Mouse (Mus musculus) kidney, embryonic 14.5 days (tissue): ENCODE measurements around the gene Dgkd. TPM values are rescaled to one million over a fixed set of nuclear protein-coding genes. Genes with fewer than 3 reads are reported as not detected.
A peak's percentile ranks its signal among the peaks of the same experiment; 100 is the strongest.

ENCODE experiments used
- ATAC-seq: fragments of 200-750 bp; cut with Nextera tagmentation; 2 replicates; pipeline ENCODE4 v1.8.0; 2017; ENCODE audit warnings: moderate number of reproducible peaks, mild to moderate bottlenecking, moderate TSS enrichment, moderate library complexity; ENCODE audit not compliant: low FRiP score, low TSS enrichment
- H3K27ac ChIP-seq: fragments of 300-500 bp; sonication (generic); 2 replicates; pipeline ENCODE4 v1.5.1; 2014; ENCODE audit warnings: low read depth, mild to moderate bottlenecking, low read length, moderate library complexity, mixed read lengths
- H3K27me3 ChIP-seq: fragments of 300-500 bp; sonication (generic); 2 replicates; pipeline ENCODE4 v1.6.1; 2014; ENCODE audit warnings: mild to moderate bottlenecking, low read length; ENCODE audit not compliant: control insufficient read depth, insufficient read depth
- H3K36me3 ChIP-seq: fragments of 300-500 bp; sonication (generic); 2 replicates; pipeline ENCODE4 v1.6.1; 2014; ENCODE audit warnings: low read length, mixed read lengths; ENCODE audit not compliant: control insufficient read depth, insufficient read depth
- H3K4me1 ChIP-seq: fragments of 300-500 bp; sonication (generic); 2 replicates; pipeline ENCODE4 v1.6.1; 2014; ENCODE audit warnings: low read length, mixed read lengths; ENCODE audit not compliant: control insufficient read depth, insufficient read depth
- H3K4me2 ChIP-seq: fragments of 300-500 bp; sonication (generic); replicated peaks from 2 replicates; pipeline ENCODE4 v1.6.1; 2014; ENCODE audit warnings: low read depth, mild to moderate bottlenecking, low read length
- H3K4me3 ChIP-seq: fragments of 300-500 bp; sonication (generic); 2 replicates; pipeline ENCODE4 v1.5.1; 2014; ENCODE audit warnings: mild to moderate bottlenecking, low read length
- H3K9ac ChIP-seq: fragments of 300-500 bp; sonication (generic); 2 replicates; pipeline ENCODE4 v1.6.1; 2014; ENCODE audit warnings: low read depth, mild to moderate bottlenecking, low read length, moderate library complexity
- H3K9me3 ChIP-seq: fragments of 300-500 bp; sonication (generic); 2 replicates; pipeline ENCODE4 v1.6.1; 2016; ENCODE audit warnings: low read length; ENCODE audit not compliant: control insufficient read depth
- WGBS: fragments of 180-500 bp; shearing (Covaris S2); extraction: QIAGEN DNeasy Blood & Tissue Kit; methylation state at CpG from one replicate; pipeline ENCODE4 v1.1.7; 2014; 5-methylcytosine and 5-hydroxymethylcytosine counted together
- polyA plus RNA-seq: library from polyadenylated mRNA; unstranded; fragments of >200 nt; fragmentation: Nextera tagmentation; extraction: Ambion mirVana; gene quantifications from 2 replicates; pipeline ENCODE4 v1.2.1, GENCODE M21; 2014

The Dgkd gene
- polyA plus RNA-seq, 1 experiment from 2014 or later = 32.6 TPM

- Histone ChIP-seq H3K36me3 (no peaks in the 10 kb centered on the region; the same call in 1 of the 2 replicates), H3K27ac (no peak overlapping the region), H3K9me3 (no peaks in the 10 kb centered on the region), H3K4me2 (no peak overlapping the region), H3K4me3 (no peak overlapping the region), H3K27me3 (no peaks in the 10 kb centered on the region), H3K9ac (no peak overlapping the region), H3K4me1 (peaks cover 20% of the 10 kb centered on the region)
- WGBS = 97% methylated on average over 1 of the region's 1 CpGs
- no peak for ATAC-seq
Observed at GRCm38 (mm10) chr1:87876065-87876464, 23.0 kb downstream of the Dgkd start.

DNA sequence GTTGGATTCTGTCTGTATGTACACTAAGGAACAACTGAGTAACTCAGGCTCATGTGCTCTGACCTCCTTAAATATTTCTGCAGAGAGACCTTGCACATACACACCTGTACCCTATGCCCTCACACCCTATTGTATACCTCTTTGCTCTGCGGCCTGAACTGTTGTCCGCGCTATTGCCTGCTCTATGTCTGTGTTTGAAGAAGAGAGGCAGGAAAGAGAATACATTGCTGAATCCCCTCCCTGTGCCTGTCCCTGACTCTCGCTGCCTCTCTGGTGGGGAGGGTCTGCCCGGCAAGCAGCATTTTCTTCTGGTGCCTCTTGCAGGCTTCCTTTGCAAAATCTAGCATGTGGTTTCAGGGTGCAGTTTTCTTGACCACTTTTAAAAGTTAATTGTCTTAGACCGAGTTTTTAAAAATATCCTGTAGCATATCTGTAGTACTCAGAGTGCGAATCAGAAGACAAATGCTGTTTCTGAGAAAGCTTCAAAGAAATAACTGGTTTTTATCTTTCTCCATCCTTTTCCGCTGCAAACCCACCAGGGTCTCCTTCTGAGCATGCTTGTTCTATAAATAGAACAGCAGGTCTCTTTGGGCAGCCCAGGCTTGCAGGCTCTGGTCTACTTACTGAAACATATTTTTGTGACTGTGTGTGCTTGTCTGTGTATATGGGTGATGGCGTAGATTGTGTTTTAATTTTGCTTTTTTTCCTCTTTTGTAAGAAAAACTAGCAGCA lies 24.6 kb downstream of the Dgkd start:
- Histone ChIP-seq H3K27ac (no peak overlapping the region; the same call in 1 of the 2 replicates), H3K4me2 (no peak overlapping the region)
- 75% methylated on average over 9 of the region's 9 CpGs for WGBS

GRCm38 (mm10) chr1:87879034-87879433 lies 25.9 kb downstream of the Dgkd start:
- peaks cover 16% of the 10 kb centered on the region; the same call in 1 of the 2 replicates for H3K36me3 ChIP-seq
- WGBS = 84% methylated on average over 3 of the region's 3 CpGs
- H3K9me3 ChIP-seq = no peaks in the 10 kb centered on the region
- H3K27me3 ChIP-seq = no peaks in the 10 kb centered on the region
- no peak overlapping the region for H3K4me3 ChIP-seq
- H3K4me2 ChIP-seq = no peak overlapping the region
- H3K9ac ChIP-seq = no peak overlapping the region
- H3K27ac ChIP-seq = no peak overlapping the region
- H3K4me1 ChIP-seq = peaks cover 17% of the 10 kb centered on the region
- no peak for ATAC-seq

More for the DNA sequence above, 24.6 kb downstream of the Dgkd start:
- Histone ChIP-seq H3K27me3 (no peaks in the 10 kb centered on the region), H3K9me3 (no peaks in the 10 kb centered on the region), H3K4me3 (no peak overlapping the region), H3K9ac (no peak overlapping the region), H3K36me3 (peaks cover 5% of the 10 kb centered on the region; the same call in 1 of the 2 replicates), H3K4me1 (peaks cover 17% of the 10 kb centered on the region)
- no peak for ATAC-seq

GRCm38 (mm10) chr1:87879494-87880325 lies 26.6 kb downstream of the Dgkd start:
- H3K36me3 ChIP-seq = peaks cover 20% of the 10 kb centered on the region; the same call in 1 of the 2 replicates
- peak; percentile 87 for ATAC-seq
- no peak overlapping the region for H3K4me3 ChIP-seq
- H3K27ac ChIP-seq = peak overlapping the region; percentile 64
- no peak overlapping the region for H3K9ac ChIP-seq
- H3K4me1 ChIP-seq = peaks cover 17% of the 10 kb centered on the region
- no peak overlapping the region for H3K4me2 ChIP-seq
- no peaks in the 10 kb centered on the region for H3K27me3 ChIP-seq
- 42% methylated on average over 3 of the region's 3 CpGs for WGBS
- H3K9me3 ChIP-seq = no peaks in the 10 kb centered on the region

DNA sequence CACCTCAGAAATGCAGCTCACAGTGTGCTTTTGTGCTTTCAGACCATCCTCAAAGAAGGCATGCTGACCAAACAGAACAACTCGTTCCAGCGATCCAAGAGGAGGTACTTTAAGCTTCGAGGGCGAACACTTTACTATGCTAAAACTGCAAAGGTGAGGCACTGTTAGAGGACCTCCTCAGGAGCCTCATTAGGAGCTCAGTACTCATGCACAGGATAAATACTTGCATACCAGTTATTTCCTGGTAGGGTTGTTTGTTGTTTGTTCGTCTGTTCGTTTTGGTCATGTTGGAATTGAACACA lies 27.2 kb downstream of the Dgkd start:
- H3K4me1 ChIP-seq = peaks cover 17% of the 10 kb centered on the region
- no peak overlapping the region for H3K9ac ChIP-seq
- no peak overlapping the region for H3K4me3 ChIP-seq
- no peaks in the 10 kb centered on the region for H3K9me3 ChIP-seq
- peak overlapping the region; percentile 64 for H3K27ac ChIP-seq
- no peak for ATAC-seq
- H3K27me3 ChIP-seq = no peaks in the 10 kb centered on the region
- peaks cover 20% of the 10 kb centered on the region; the same call in 1 of the 2 replicates for H3K36me3 ChIP-seq
- WGBS = 88% methylated on average over 6 of the region's 6 CpGs
- H3K4me2 ChIP-seq = no peak overlapping the region

GRCm38 (mm10) chr1:87880856-87881255 lies 27.8 kb downstream of the Dgkd start:
- Histone ChIP-seq H3K4me1 (peaks cover 17% of the 10 kb centered on the region), H3K27ac (peak overlapping the region; percentile 26; the same call in 1 of the 2 replicates)
- no peak for ATAC-seq

DNA sequence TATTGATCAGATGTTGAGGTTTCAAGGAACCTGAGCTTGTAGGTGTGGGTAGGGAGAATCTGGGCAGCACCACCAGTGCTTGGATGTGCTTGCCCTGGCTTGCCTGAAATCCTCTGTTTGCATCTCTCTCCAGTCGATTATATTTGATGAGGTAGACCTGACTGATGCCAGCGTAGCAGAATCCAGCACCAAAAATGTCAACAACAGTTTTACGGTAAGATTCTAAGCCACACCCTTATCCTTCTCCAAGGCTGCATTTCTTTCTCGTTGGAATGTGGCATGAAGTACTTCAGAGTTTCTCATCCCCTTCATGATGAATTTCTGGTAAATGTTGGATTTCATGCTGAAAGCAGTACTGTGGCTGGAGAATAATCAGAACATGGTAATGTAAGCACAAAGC lies 28.6 kb downstream of the Dgkd start:
- Histone ChIP-seq H3K4me2 (no peak overlapping the region), H3K9me3 (no peaks in the 10 kb centered on the region), H3K4me3 (no peak overlapping the region), H3K27ac (no peak overlapping the region), H3K9ac (no peak overlapping the region), H3K36me3 (peaks cover 20% of the 10 kb centered on the region; the same call in 1 of the 2 replicates), H3K27me3 (no peaks in the 10 kb centered on the region), H3K4me1 (peaks cover 17% of the 10 kb centered on the region)
- no peak for ATAC-seq
- WGBS = 87% methylated on average over 4 of the region's 4 CpGs

More at GRCm38 (mm10) chr1:87880856-87881255, 27.8 kb downstream of the Dgkd start:
- Histone ChIP-seq H3K4me3 (no peak overlapping the region), H3K9ac (no peak overlapping the region), H3K4me2 (no peak overlapping the region), H3K36me3 (peaks cover 20% of the 10 kb centered on the region; the same call in 1 of the 2 replicates), H3K9me3 (no peaks in the 10 kb centered on the region), H3K27me3 (no peaks in the 10 kb centered on the region)
- WGBS = 42% methylated on average over 2 of the region's 2 CpGs

GRCm38 (mm10) chr1:87882554-87882953 lies 29.5 kb downstream of the Dgkd start:
- Histone ChIP-seq H3K36me3 (peaks cover 20% of the 10 kb centered on the region; the same call in 1 of the 2 replicates), H3K9ac (no peak overlapping the region), H3K4me1 (peaks cover 15% of the 10 kb centered on the region), H3K27me3 (no peaks in the 10 kb centered on the region), H3K4me3 (no peak overlapping the region), H3K4me2 (no peak overlapping the region), H3K27ac (no peak overlapping the region), H3K9me3 (no peaks in the 10 kb centered on the region)
- ATAC-seq = no peak

- Histone ChIP-seq H3K36me3 (no peaks in the 10 kb centered on the region), H3K9ac (no peak overlapping the region), H3K9me3 (no peaks in the 10 kb centered on the region), H3K27me3 (no peaks in the 10 kb centered on the region), H3K4me1 (no peaks in the 10 kb centered on the region), H3K4me2 (no peak overlapping the region), H3K27ac (no peak overlapping the region), H3K4me3 (no peak overlapping the region)
- 54% methylated on average over 1 of the region's 1 CpGs for WGBS
- ATAC-seq = no peak
Observed at GRCm38 (mm10) chr1:87890960-87891359, 37.9 kb downstream of the Dgkd start.
